Mouse (Mus musculus) midbrain, embryonic 15.5 days (tissue): Measurements from ENCODE around the gene Celf2. TPM values are rescaled to one million over a fixed set of nuclear protein-coding genes. Genes with fewer than 3 reads are reported as not detected.

ENCODE experiments used
- ATAC-seq: fragments of 200-750 bp; cut with Nextera tagmentation; replicated peaks from 2 replicates; pipeline ENCODE4 v1.8.0; 2017; ENCODE audit warnings: moderate TSS enrichment
- H3K27ac ChIP-seq: fragments of 300-500 bp; sonication (generic); 2 replicates; pipeline ENCODE4 v1.5.1; 2015; ENCODE audit warnings: mild to moderate bottlenecking, inconsistent platforms
- H3K27me3 ChIP-seq: fragments of 300-500 bp; sonication (generic); replicated peaks from 2 replicates; pipeline ENCODE4 v1.6.1; 2015; ENCODE audit warnings: inconsistent platforms
- H3K36me3 ChIP-seq: fragments of 300-500 bp; sonication (generic); replicated peaks from 2 replicates; pipeline ENCODE4 v1.6.1; 2015; ENCODE audit warnings: inconsistent platforms
- H3K4me1 ChIP-seq: fragments of 300-500 bp; sonication (generic); 2 replicates; pipeline ENCODE4 v1.6.1; 2015; ENCODE audit warnings: inconsistent platforms
- H3K4me2 ChIP-seq: fragments of 300-500 bp; sonication (generic); 2 replicates; pipeline ENCODE4 v1.6.1; 2015; ENCODE audit warnings: inconsistent platforms, mild to moderate bottlenecking, moderate library complexity
- H3K4me3 ChIP-seq: fragments of 300-500 bp; sonication (generic); 2 replicates; pipeline ENCODE4 v1.5.1; 2015; ENCODE audit warnings: mild to moderate bottlenecking, inconsistent platforms
- H3K9ac ChIP-seq: fragments of 300-500 bp; sonication (generic); 2 replicates; pipeline ENCODE4 v1.6.1; 2015; ENCODE audit warnings: mild to moderate bottlenecking, inconsistent platforms
- H3K9me3 ChIP-seq: fragments of 300-500 bp; sonication (generic); 2 replicates; pipeline ENCODE4 v1.6.1; 2016; ENCODE audit warnings: inconsistent platforms
- WGBS: fragments of 180-500 bp; shearing (Covaris S2); methylation state at CpG from one replicate; pipeline ENCODE4 v1.1.7; 2015; ENCODE audit warnings: mixed read lengths; 5-methylcytosine and 5-hydroxymethylcytosine counted together
- polyA plus RNA-seq: library from polyadenylated mRNA; unstranded; fragments of >200 nt; fragmentation: Nextera tagmentation; extraction: Ambion mirVana; gene quantifications from 2 replicates; pipeline ENCODE4 v1.2.1, GENCODE M21; 2015

Celf2 gene
- polyA plus RNA-seq, 1 experiment from 2014 or later, result 190 TPM

- Histone ChIP-seq H3K27ac (no peak overlapping the region), H3K9me3 (no peaks in the 10 kb centered on the region), H3K27me3 (no peaks in the 10 kb centered on the region), H3K36me3 (peaks cover 6% of the 10 kb centered on the region; the same call in 1 of the 2 replicates), H3K4me1 (no peaks in the 10 kb centered on the region), H3K9ac (no peak overlapping the region), H3K4me3 (no peak overlapping the region), H3K4me2 (no peak overlapping the region)
- over 99% methylated on average over 3 of the region's 3 CpGs for WGBS
- no peak for ATAC-seq
These were observed 948.6 kb downstream of the Celf2 start for GRCm38 (mm10) chr2:6560802-6561201.

GRCm38 (mm10) chr2:6559581-6559980, 949.8 kb downstream of the Celf2 start:
- no peak overlapping the region for H3K27ac ChIP-seq
- no peak for ATAC-seq
- no peaks in the 10 kb centered on the region for H3K9me3 ChIP-seq
- no peak overlapping the region for H3K4me2 ChIP-seq
- no peaks in the 10 kb centered on the region for H3K4me1 ChIP-seq
- H3K27me3 ChIP-seq, result no peaks in the 10 kb centered on the region
- H3K36me3 ChIP-seq, result peaks cover 6% of the 10 kb centered on the region; the same call in 1 of the 2 replicates
- WGBS, result 93% methylated on average over 2 of the region's 2 CpGs
- H3K4me3 ChIP-seq, result no peak overlapping the region
- H3K9ac ChIP-seq, result no peak overlapping the region

- H3K27me3 ChIP-seq, result no peaks in the 10 kb centered on the region
- no peak overlapping the region for H3K9ac ChIP-seq
- no peaks in the 10 kb centered on the region for H3K9me3 ChIP-seq
- no peak overlapping the region for H3K4me3 ChIP-seq
- no peak for ATAC-seq
- no peak overlapping the region for H3K4me2 ChIP-seq
- no peaks in the 10 kb centered on the region for H3K4me1 ChIP-seq
- H3K36me3 ChIP-seq, result peaks cover 6% of the 10 kb centered on the region; the same call in 1 of the 2 replicates
- WGBS, result 87% methylated on average over 14 of the region's 14 CpGs
- no peak overlapping the region for H3K27ac ChIP-seq
These were observed 950.8 kb downstream of the Celf2 start for GRCm38 (mm10) chr2:6558303-6559254.

GRCm38 (mm10) chr2:6557749-6558148, 951.6 kb downstream of the Celf2 start:
- H3K36me3 ChIP-seq, result peaks cover 6% of the 10 kb centered on the region; the same call in 1 of the 2 replicates
- no peak overlapping the region for H3K4me2 ChIP-seq
- 75% methylated on average over 3 of the region's 3 CpGs for WGBS

GRCm38 (mm10) chr2:6556913-6557312, 952.5 kb downstream of the Celf2 start:
- H3K36me3 ChIP-seq, result peaks cover 6% of the 10 kb centered on the region; the same call in 1 of the 2 replicates
- 94% methylated on average over 2 of the region's 2 CpGs for WGBS

More at GRCm38 (mm10) chr2:6557749-6558148, 951.6 kb downstream of the Celf2 start:
- Histone ChIP-seq H3K27ac (no peak overlapping the region), H3K9ac (no peak overlapping the region), H3K4me3 (no peak overlapping the region), H3K4me1 (no peaks in the 10 kb centered on the region), H3K27me3 (no peaks in the 10 kb centered on the region), H3K9me3 (no peaks in the 10 kb centered on the region)
- ATAC-seq, result no peak

GRCm38 (mm10) chr2:6553656-6554055, 955.7 kb downstream of the Celf2 start:
- Histone ChIP-seq H3K4me2 (no peak overlapping the region), H3K4me1 (no peaks in the 10 kb centered on the region), H3K9ac (no peak overlapping the region), H3K27me3 (no peaks in the 10 kb centered on the region), H3K36me3 (no peaks in the 10 kb centered on the region), H3K27ac (no peak overlapping the region), H3K9me3 (no peaks in the 10 kb centered on the region), H3K4me3 (no peak overlapping the region)
- ATAC-seq, result no peak
- WGBS, result 84% methylated on average over 7 of the region's 7 CpGs

More at GRCm38 (mm10) chr2:6556913-6557312, 952.5 kb downstream of the Celf2 start:
- ATAC-seq, result no peak
- Histone ChIP-seq H3K27ac (no peak overlapping the region), H3K9me3 (no peaks in the 10 kb centered on the region), H3K4me2 (no peak overlapping the region), H3K4me3 (no peak overlapping the region), H3K4me1 (no peaks in the 10 kb centered on the region), H3K9ac (no peak overlapping the region), H3K27me3 (no peaks in the 10 kb centered on the region)

GRCm38 (mm10) chr2:6549251-6549650, 960.1 kb downstream of the Celf2 start:
- ATAC-seq, result no peak
- Histone ChIP-seq H3K4me3 (no peak overlapping the region), H3K9me3 (no peaks in the 10 kb centered on the region), H3K27me3 (no peaks in the 10 kb centered on the region), H3K27ac (no peak overlapping the region), H3K4me1 (peaks cover 13% of the 10 kb centered on the region), H3K9ac (no peak overlapping the region), H3K36me3 (no peaks in the 10 kb centered on the region), H3K4me2 (no peak overlapping the region)
- WGBS, result 74% methylated on average over 7 of the region's 7 CpGs

GRCm38 (mm10) chr2:6547139-6547664, 962.2 kb downstream of the Celf2 start:
- ATAC-seq, result peak; percentile 70
- Histone ChIP-seq H3K4me3 (no peak overlapping the region), H3K36me3 (no peaks in the 10 kb centered on the region), H3K9ac (0 out of 2 replicates have a peak overlapping the region, but pooled peaks have one; percentile 4), H3K4me1 (peaks cover 13% of the 10 kb centered on the region), H3K27me3 (no peaks in the 10 kb centered on the region), H3K9me3 (no peaks in the 10 kb centered on the region), H3K27ac (peak overlapping the region; percentile 66), H3K4me2 (no peak overlapping the region)
- 21% methylated on average over 9 of the region's 9 CpGs for WGBS

GRCm38 (mm10) chr2:6546462-6547138, 962.8 kb downstream of the Celf2 start:
- no peaks in the 10 kb centered on the region for H3K9me3 ChIP-seq
- peaks cover 13% of the 10 kb centered on the region for H3K4me1 ChIP-seq
- 0 out of 2 replicates have a peak overlapping the region, but pooled peaks have one; percentile 4 for H3K9ac ChIP-seq
- WGBS, result 20% methylated on average over 14 of the region's 14 CpGs
- H3K4me2 ChIP-seq, result no peak overlapping the region
- no peak overlapping the region for H3K4me3 ChIP-seq
- H3K27me3 ChIP-seq, result no peaks in the 10 kb centered on the region
- H3K36me3 ChIP-seq, result 0 out of 2 replicates have a peak, but pooled peaks cover under 1% of the 10 kb centered on the region
- peak overlapping the region; percentile 66 for H3K27ac ChIP-seq
- peak; percentile 54; the same call in 1 of the 2 replicates for ATAC-seq

GRCm38 (mm10) chr2:6545127-6545931, 964.0 kb downstream of the Celf2 start:
- Histone ChIP-seq H3K9ac (no peak overlapping the region), H3K9me3 (no peaks in the 10 kb centered on the region), H3K4me2 (no peak overlapping the region), H3K4me3 (no peak overlapping the region), H3K4me1 (peaks cover 13% of the 10 kb centered on the region), H3K27me3 (no peaks in the 10 kb centered on the region), H3K36me3 (0 out of 2 replicates have a peak, but pooled peaks cover 3% of the 10 kb centered on the region), H3K27ac (no peak overlapping the region)
- no peak for ATAC-seq
- WGBS, result 32% methylated on average over 10 of the region's 10 CpGs

- Histone ChIP-seq H3K9me3 (no peaks in the 10 kb centered on the region), H3K4me3 (no peak overlapping the region), H3K27ac (no peak overlapping the region), H3K27me3 (no peaks in the 10 kb centered on the region), H3K4me1 (peaks cover 13% of the 10 kb centered on the region), H3K9ac (no peak overlapping the region), H3K4me2 (no peak overlapping the region), H3K36me3 (0 out of 2 replicates have a peak, but pooled peaks cover 3% of the 10 kb centered on the region)
- no peak for ATAC-seq
- WGBS, result 96% methylated on average over 5 of the region's 5 CpGs
These were observed 965.7 kb downstream of the Celf2 start for GRCm38 (mm10) chr2:6543650-6544049.
